Mouse (Mus musculus) layer of hippocampus, postnatal 10 days (tissue): ENCODE results near the gene Xpa. TPM values are rescaled to one million over a fixed set of nuclear protein-coding genes. Genes with fewer than 3 reads are reported as not detected.

Source experiments
- DNase-seq, 2 experiments: peaks; one replicate each; pipeline ENCODE4 v3.0.0; 2021; ENCODE audit warnings: low spot score in 2 of 2
- total RNA-seq, 2 experiments: library from RNA; stranded (reverse); gene quantifications; 2 replicates each; pipeline ENCODE4 v1.2.3; 2021

Xpa gene
- total RNA-seq, 2 experiments from 2014 or later, result 19.7 to 21.3 TPM

- DNase-seq, result no peak
Observed at GRCm38 (mm10) chr4:46151903-46152544, 44.1 kb downstream of the Xpa start.

- DNase-seq, result no peak
Observed at GRCm38 (mm10) chr4:46146881-46147280, 49.2 kb downstream of the Xpa start.

GRCm38 (mm10) chr4:46144323-46144722 lies 51.8 kb downstream of the Xpa start:
- DNase-seq, result no peak

GRCm38 (mm10) chr4:46138287-46139222 lies 57.6 kb downstream of the Xpa start, which contains the start of the genes Ncbp1 and Tstd2:
TSS of gene Ncbp1 (plus strand) at chr4:46138613.
TSS of gene Tstd2 (minus strand) at chr4:46138694.
- DNase-seq, result peak; percentile 95 to 96

- no peak for DNase-seq
Observed at GRCm38 (mm10) chr4:46137629-46138286, 58.4 kb downstream of the Xpa start.

GRCm38 (mm10) chr4:46131791-46132190 lies 64.3 kb downstream of the Xpa start:
- no peak for DNase-seq

GRCm38 (mm10) chr4:46130221-46130620 lies 65.9 kb downstream of the Xpa start:
- peak; percentile 47 to 59 for DNase-seq

- no peak for DNase-seq
Observed at GRCm38 (mm10) chr4:46129311-46130004, 66.7 kb downstream of the Xpa start.

GRCm38 (mm10) chr4:46126541-46126940 lies 69.6 kb downstream of the Xpa start:
- peak; percentile 79 to 81 for DNase-seq

GRCm38 (mm10) chr4:46123358-46123757 lies 72.8 kb downstream of the Xpa start:
- no peak for DNase-seq

GRCm38 (mm10) chr4:46120767-46121166 lies 75.3 kb downstream of the Xpa start:
- no peak for DNase-seq

GRCm38 (mm10) chr4:46119514-46120094 lies 76.5 kb downstream of the Xpa start:
- no peak for DNase-seq

- no peak for DNase-seq
Observed at GRCm38 (mm10) chr4:46117536-46117935, 78.6 kb downstream of the Xpa start.

GRCm38 (mm10) chr4:46116544-46117175 lies 79.5 kb downstream of the Xpa start:
- no peak for DNase-seq

- no peak for DNase-seq
Observed at GRCm38 (mm10) chr4:46115308-46115707, 80.8 kb downstream of the Xpa start.

GRCm38 (mm10) chr4:46111361-46111760 lies 84.8 kb downstream of the Xpa start:
- peak in 1 of 2 experiments; percentile 38 for DNase-seq

GRCm38 (mm10) chr4:46110084-46110483 lies 86.0 kb downstream of the Xpa start:
- no peak for DNase-seq
